In the genomic region with DNA sequence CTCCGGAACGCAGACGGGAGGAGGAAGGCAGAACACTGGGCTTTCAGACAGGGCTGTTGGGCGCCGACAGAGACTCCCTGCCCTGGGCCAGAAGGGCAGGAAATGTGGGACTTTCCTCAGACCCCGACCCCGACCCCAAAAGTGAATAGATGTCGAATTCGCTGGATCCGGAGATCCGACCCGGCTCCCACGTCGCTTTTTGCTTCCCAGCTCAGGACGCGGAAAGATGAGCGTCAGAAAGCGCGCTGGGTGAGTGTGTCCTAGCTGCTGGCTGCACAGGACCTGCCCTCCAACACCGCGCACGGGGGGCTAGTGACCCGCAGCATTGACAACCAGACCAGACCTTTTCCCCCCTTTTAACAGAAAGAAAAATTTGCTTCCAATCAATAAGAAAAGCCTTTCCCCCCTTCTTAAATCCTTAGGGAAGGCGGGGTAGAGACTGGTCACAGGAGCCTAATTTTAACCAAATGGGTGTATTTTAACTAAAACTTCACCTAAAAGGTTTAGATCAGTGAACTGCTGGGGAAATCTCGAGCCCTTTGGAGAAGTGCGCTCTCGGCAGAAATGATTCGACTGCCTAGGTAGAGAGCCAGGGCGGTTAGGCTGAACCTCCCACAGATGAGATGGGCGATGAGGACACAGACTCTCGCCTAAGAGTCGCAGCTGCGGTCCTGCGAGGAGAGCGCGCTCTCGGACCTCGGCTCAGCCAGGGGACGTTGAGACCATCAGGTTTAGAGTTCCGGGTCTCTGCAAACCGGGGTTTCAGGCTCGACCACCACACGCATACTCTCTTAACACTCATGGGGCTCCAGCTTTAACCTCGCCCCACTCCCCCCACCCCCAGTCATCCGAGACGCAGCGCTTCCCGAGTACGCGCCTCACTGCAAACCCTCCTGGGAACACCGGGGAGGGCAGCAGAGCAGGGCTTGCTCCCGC, we compare ENCODE assay signal across 8 mouse cellular contexts. TPM values are rescaled to one million over a fixed set of nuclear protein-coding genes. Genes with fewer than 3 reads are reported as not detected.
DNase-seq lines count a peak whose midpoint lies in the region; ATAC-seq lines count a peak whose summit lies in the region.

No protein-coding gene starts in this region.

- no peak for ATAC-seq in embryonic facial prominence, embryonic 14.5 days (ENCODE audit: low read depth)
- ATAC-seq in intestine, embryonic 16.5 days = no peak
- no peak for ATAC-seq in neural tube, embryonic 13.5 days (ENCODE audit: low read depth)

- peak; percentile 30 for DNase-seq in kidney, postnatal 10 days
- DNase-seq in kidney, adult 9 months = no peak
- no peak for DNase-seq in embryonic facial prominence, embryonic 14.5 days (ENCODE audit: low spot score)
- DNase-seq in cerebellum, postnatal 14 days = no peak
- no peak for DNase-seq in spleen, postnatal 10 days (ENCODE audit: low spot score in 2 of 2)
- DNase-seq in left cerebral cortex, postnatal 10 days (ENCODE audit: extremely low spot score in 1 of 2, low spot score in 2 of 2) = no peak

- no peaks in the 10 kb centered on the region for H3K36me3 ChIP-seq in embryonic facial prominence, embryonic 14.5 days (ENCODE audit: control insufficient read depth, insufficient read depth, low read length)
- H3K36me3 ChIP-seq in intestine, embryonic 16.5 days (ENCODE audit: control insufficient read depth, insufficient read depth, low read length) = no peaks in the 10 kb centered on the region
- no peaks in the 10 kb centered on the region for H3K36me3 ChIP-seq in neural tube, embryonic 13.5 days

- H3K27me3 ChIP-seq in embryonic facial prominence, embryonic 14.5 days (replicated peaks; ENCODE audit: control insufficient read depth, insufficient read depth, low read length) = peaks cover 76% of the 10 kb centered on the region
- H3K27me3 ChIP-seq in intestine, embryonic 16.5 days (replicated peaks; ENCODE audit: control insufficient read depth, insufficient read depth, low read length) = peaks cover 65% of the 10 kb centered on the region
- H3K27me3 ChIP-seq in neural tube, embryonic 13.5 days = peaks cover 83% of the 10 kb centered on the region

- no peak overlapping the region for H3K27ac ChIP-seq in embryonic facial prominence, embryonic 14.5 days (replicated peaks; ENCODE audit: low read depth, low read length)
- no peak overlapping the region for H3K27ac ChIP-seq in intestine, embryonic 16.5 days (ENCODE audit: low read length)
- H3K27ac ChIP-seq in neural tube, embryonic 13.5 days (replicated peaks) = no peak overlapping the region

- H3K9ac ChIP-seq in embryonic facial prominence, embryonic 14.5 days (ENCODE audit: low read depth, low read length) = peak overlapping the region; percentile 30
- H3K9ac ChIP-seq in intestine, embryonic 16.5 days (ENCODE audit: low read depth, low read length) = no peak overlapping the region
- H3K9ac ChIP-seq in neural tube, embryonic 13.5 days = peak overlapping the region; percentile 34; the same call in 1 of the 2 replicates

- peaks cover 4% of the 10 kb centered on the region; the same call in 1 of the 2 replicates for H3K4me1 ChIP-seq in embryonic facial prominence, embryonic 14.5 days (ENCODE audit: control insufficient read depth, insufficient read depth, low read length)
- H3K4me1 ChIP-seq in intestine, embryonic 16.5 days (ENCODE audit: control insufficient read depth, insufficient read depth, low read length) = peaks cover 15% of the 10 kb centered on the region
- H3K4me1 ChIP-seq in neural tube, embryonic 13.5 days (replicated peaks) = peaks cover 60% of the 10 kb centered on the region

- peak overlapping the region; percentile 99 for H3K4me2 ChIP-seq in embryonic facial prominence, embryonic 14.5 days (ENCODE audit: low read depth, low read length)
- H3K4me2 ChIP-seq in intestine, embryonic 16.5 days (ENCODE audit: low read depth, low read length) = peak overlapping the region; percentile 97
- peak overlapping the region; percentile 81 for H3K4me2 ChIP-seq in neural tube, embryonic 13.5 days

- H3K4me3 ChIP-seq in embryonic facial prominence, embryonic 14.5 days (ENCODE audit: low read depth, low read length) = peak overlapping the region; percentile 65
- peak overlapping the region; percentile 23 for H3K4me3 ChIP-seq in intestine, embryonic 16.5 days (ENCODE audit: low read length)
- H3K4me3 ChIP-seq in neural tube, embryonic 13.5 days = peak overlapping the region; percentile 57

- WGBS in embryonic facial prominence, embryonic 14.5 days = 1% methylated on average over 50 of the region's 52 CpGs
- WGBS in intestine, embryonic 16.5 days = under 1% methylated on average over 52 of the region's 52 CpGs
- under 1% methylated on average over 52 of the region's 52 CpGs for WGBS in neural tube, embryonic 13.5 days

- intact Hi-C loops in left cerebral cortex, postnatal 10 days (cut with DNase I) = loop anchor here (5.0 to 10.0 kb wide), 3 partner anchors 306 to 1456 kb away; no protein-coding TSS in a partner anchor

- no peaks in the 10 kb centered on the region for H3K9me3 ChIP-seq in embryonic facial prominence, embryonic 14.5 days (ENCODE audit: control insufficient read depth, low read length)
- no peaks in the 10 kb centered on the region for H3K9me3 ChIP-seq in intestine, embryonic 16.5 days (ENCODE audit: control insufficient read depth, low read length)
- no peaks in the 10 kb centered on the region for H3K9me3 ChIP-seq in neural tube, embryonic 13.5 days

RNA-seq across cellular contexts. Expression of gene Mafb, which starts 1.8 kb away (rescaled TPM):
- 16.9 and 18.5 TPM in 2 replicates for polyA plus RNA-seq in embryonic facial prominence, embryonic 14.5 days (2014; fragmentation: Nextera tagmentation; extraction: Ambion mirVana)
- polyA plus RNA-seq in intestine, embryonic 16.5 days (2015; fragmentation: Nextera tagmentation; extraction: Ambion mirVana) = 13.2 and 17.4 TPM in 2 replicates
- 20.7 and 22.3 TPM in 2 replicates for polyA plus RNA-seq in neural tube, embryonic 13.5 days (2015; fragmentation: Nextera tagmentation; extraction: Ambion mirVana)
- total RNA-seq in left cerebral cortex, postnatal 10 days (2021) = 10 to 100 TPM; 19.9 to 21.6 TPM

RNA-seq across cellular contexts. Expression of gene Gm826, which starts 34.7 kb away (rescaled TPM):
- polyA plus RNA-seq in embryonic facial prominence, embryonic 14.5 days (2014; fragmentation: Nextera tagmentation; extraction: Ambion mirVana) = 0.22 and 0.54 TPM in 2 replicates
- 24.3 and 29.2 TPM in 2 replicates for polyA plus RNA-seq in intestine, embryonic 16.5 days (2015; fragmentation: Nextera tagmentation; extraction: Ambion mirVana)
- not detected in 2 replicates for polyA plus RNA-seq in neural tube, embryonic 13.5 days (2015; fragmentation: Nextera tagmentation; extraction: Ambion mirVana)
- not detected for total RNA-seq in left cerebral cortex, postnatal 10 days (2021)

Comparison
In these comparisons a context has a peak if more than half of its experiments do, and no peak if none do; other contexts are left out.
1. RNA of gene Gm826, which starts 34.7 kb away (polyA plus RNA-seq): 24.3 to 29.2 TPM in intestine, embryonic 16.5 days; 0.22 to 0.54 TPM in embryonic facial prominence, embryonic 14.5 days and not detected in neural tube, embryonic 13.5 days; every median in the first group is over 10 times any median in the second.
2. Peak in every context shown above with its lines, with median percentiles within 50 percentile points of each other: H3K4me2 ChIP-seq and H3K4me3 ChIP-seq.